Mouse (Mus musculus) erythroblast, embryonic 14.5 days (primary cell): ENCODE measurements around the gene Scarb2.

Experiments used
- GATA1 ChIP-seq: IDR thresholded peaks from 2 replicates; pipeline ENCODE4 v1.6.1; 2012; ENCODE audit warnings: low read length, inconsistent platforms, mixed read lengths
- TAL1 ChIP-seq: IDR thresholded peaks from 3 replicates; pipeline ENCODE4 v1.6.1; 2012; ENCODE audit warnings: low read length, inconsistent platforms, mixed read lengths

GRCm38 (mm10) chr5:92486758-92487157 is 19.9 kb downstream of the Scarb2 start:
- TF ChIP-seq GATA1, result no peak
- no peak for TF ChIP-seq TAL1
